Mouse (Mus musculus) NIH3T3 (cell line): ENCODE results near the gene Zfp462.
"Not testable (repeated sequence)": the region's sequence is repeated elsewhere in the genome, so short reads cannot be mapped to it uniquely, and the experiment has no call there.

Experiments used
- DNase-seq: peaks from one replicate; pipeline ENCODE4 v3.0.0-alpha.2; 2012; ENCODE audit warnings: low read depth

Gene Zfp462

DNA sequence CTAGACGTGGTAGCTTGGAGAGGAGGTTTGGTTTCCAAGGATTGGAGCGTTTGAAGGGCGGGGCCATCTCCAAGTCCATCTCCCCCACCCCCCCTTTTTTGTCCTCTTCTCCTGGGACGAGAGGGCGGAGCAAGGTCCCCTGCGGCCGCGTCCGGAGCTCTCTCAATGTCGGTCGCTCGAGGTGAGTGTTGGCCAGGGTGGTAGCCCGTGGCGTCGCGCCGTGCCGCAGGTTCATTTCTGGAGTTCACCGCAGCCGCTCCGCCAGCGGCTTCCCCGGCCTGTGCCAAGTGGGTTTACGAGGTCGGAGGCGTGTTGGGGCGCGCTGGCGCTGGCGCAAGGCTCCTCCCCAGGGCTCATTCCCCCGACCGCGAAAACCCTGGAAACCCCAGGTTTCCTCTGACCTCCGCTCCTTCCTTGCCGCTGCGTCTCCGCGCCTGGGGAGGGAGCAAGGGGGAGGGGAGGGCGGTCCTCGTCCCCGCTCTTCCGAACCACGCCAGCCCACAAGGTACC is at the start of gene Zfp462:
Zfp462 (plus strand) TSS at position 128 of the 510 bp plus-strand sequence.
- peak; percentile 46 for DNase-seq

DNA sequence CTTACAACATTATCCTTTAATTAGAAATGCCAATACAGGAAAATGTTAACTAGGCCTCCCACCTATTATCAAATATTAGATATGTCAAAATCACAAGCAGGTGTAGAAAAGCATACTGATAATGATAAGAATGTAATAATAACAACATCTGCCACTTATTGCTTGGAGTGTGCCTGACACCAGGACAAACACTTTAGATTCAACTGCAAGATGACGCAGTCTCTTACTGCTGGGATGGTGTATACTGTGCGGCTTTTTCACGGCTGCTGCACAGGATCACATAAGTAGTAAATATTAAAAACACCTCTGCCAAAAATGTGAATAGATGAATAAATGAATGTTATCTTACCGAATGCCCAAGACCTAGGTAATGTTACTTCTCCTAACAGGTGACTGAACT is 48.8 kb upstream of the Zfp462 start:
- DNase-seq: no peak

- no peak for DNase-seq
These were observed 40.2 kb upstream of the Zfp462 start for GRCm38 (mm10) chr4:54904641-54905040.

DNA sequence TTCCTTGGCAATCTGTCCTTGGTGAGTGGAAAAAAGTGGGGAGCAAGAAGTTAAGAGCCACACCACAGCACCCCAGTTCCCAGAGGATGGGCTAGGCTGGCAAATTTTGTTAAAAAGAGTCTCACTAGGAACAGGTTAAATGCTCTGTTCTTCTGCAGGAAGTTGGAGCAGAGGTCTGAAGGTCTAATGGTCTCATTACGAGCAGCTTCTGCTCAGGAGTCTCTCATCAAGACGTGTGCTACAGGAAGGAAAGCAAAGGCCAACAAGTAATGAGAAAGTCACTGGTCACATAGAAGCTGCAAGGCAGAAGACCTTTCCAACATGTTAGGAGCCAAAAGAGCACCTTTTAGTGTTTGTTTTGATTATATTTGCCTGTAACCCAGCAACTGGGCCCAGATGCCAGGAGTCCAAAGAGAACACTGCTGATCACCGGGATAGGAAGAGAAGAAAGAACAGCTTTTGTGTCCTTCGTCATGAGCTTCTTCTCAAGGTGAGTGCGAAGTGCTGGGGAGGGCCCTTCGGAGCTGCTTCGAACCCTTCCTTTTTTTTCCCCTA is 39.4 kb upstream of the Zfp462 start:
- no peak for DNase-seq

- DNase-seq: peak; percentile 67
These were observed 34.5 kb upstream of the Zfp462 start for GRCm38 (mm10) chr4:54910300-54910699.

DNA sequence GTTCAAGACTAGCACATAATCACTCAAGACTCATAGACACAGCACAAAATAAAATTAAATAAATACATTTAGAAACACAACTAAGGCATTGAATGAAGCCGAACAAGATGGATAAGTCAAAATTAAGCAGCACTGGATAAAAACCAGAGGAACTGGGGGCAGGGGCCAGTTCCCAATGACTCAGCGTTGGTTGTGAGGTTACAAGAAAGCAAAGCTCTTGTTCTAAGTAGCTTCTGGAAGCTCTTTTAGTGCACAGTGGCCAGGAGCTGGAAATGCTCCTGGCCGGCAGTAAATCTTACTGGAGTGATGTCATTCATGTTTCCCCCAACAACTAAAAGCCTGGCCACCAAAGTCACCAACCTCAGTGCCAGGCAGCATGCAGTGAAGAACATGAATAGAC is 26.6 kb upstream of the Zfp462 start:
- DNase-seq: peak; percentile 27

GRCm38 (mm10) chr4:54923386-54923785 is 21.5 kb upstream of the Zfp462 start:
- no peak for DNase-seq

- DNase-seq: no peak
These were observed 20.5 kb upstream of the Zfp462 start for GRCm38 (mm10) chr4:54924306-54924705.

DNA sequence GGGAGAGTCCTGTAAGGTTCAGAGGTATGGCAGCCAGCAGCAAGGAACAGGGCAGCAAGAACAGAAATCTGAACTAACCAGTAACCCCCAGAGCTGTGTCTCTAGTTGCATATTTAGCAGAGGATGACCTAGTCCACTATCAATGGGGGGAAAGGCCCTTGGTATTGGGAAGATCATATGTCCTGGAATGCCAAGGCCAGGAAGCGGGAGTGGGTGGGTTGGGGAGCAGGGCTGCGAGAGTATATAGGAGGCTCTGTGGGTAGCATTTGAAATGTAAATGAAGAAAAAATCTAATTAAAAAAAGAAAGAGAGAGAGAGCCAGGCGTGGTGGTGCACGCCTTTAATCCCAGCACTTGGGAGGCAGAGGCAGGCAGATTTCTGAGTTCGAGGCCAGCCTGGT is 18.4 kb upstream of the Zfp462 start:
- DNase-seq: not testable (repeated sequence)

DNA sequence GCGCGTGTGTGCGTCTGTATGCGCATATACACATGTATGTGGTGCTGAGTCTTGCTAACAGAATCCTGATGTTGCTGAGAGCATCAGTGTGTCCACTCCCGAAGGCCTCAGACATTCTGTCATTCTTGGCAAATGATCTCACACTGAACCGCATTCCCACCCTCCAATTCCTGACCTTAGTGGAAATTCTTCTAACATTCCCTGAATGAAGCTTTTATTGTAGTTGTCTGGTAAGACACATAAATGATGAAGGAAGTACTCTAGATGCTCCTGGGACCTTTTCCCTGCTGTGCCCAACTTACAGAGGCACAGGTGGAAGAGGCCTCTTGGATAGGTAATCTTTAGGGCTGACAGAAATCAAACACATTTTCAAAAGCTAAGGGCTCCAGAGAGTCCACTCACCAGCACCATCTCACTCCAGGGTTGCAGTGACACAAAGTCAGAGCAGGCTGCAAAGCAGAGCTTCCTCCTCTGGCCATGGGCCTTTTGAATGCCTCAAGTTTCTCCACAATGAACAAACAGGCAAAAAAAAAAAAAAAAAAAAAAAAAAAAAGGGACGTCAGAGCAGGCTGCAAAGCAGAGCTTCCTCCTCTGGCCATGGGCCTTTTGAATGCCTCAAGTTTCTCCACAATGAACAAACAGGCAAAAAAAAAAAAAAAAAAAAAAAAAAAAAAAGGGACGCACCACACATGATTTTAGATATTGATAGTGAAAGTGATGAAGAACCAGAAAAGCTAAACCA is 17.4 kb upstream of the Zfp462 start:
- DNase-seq: not testable (repeated sequence)

- DNase-seq: peak; percentile 50
These were observed 15.2 kb upstream of the Zfp462 start for GRCm38 (mm10) chr4:54929686-54930085.

GRCm38 (mm10) chr4:54932668-54933067 is 12.2 kb upstream of the Zfp462 start:
- no peak for DNase-seq

- DNase-seq: no peak
These were observed 7.7 kb upstream of the Zfp462 start for GRCm38 (mm10) chr4:54937161-54937560.

DNA sequence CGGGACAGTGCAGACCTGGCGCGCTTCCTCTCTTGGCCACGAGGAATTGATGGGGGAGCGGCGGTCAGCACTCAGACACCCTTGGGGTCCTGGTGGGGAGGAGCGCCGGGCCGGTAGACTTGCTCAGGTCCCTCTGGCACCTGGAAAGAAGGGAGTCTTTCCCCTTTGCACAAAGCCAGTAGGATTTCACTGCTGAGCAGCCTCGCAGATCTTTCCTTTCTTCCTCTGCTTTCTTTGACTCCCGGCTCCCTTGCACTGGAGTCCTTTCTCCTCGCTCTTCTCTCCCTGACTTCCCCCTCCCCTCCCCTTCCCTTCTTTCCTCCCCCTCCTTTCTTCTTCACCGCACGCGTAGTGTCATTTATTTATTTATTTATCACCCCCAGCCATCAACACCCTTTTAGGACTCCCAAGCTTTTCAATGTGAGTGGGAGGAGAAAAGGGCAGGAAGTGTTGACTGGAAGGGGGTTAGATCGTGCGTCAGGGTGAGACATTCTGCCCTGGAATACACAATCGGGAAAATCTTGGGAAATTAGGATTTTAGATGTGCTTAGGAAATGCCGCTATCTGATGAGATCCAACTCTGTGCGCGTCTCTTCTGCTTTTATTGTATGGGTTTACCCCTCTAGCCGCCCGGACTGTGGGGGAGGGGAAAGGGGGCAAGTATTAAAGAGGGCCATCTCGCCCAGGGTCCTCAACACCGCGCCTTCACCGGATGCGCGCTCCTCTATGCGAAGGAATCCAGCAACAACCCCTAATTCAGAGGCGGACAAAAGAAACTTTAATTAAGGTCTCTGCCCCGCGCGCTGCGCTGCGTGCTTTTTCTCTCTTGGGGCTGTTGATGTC is 976 bp downstream of the Zfp462 start:
- DNase-seq: peak; percentile 40

- no peak for DNase-seq
These were observed 1.8 kb downstream of the Zfp462 start for GRCm38 (mm10) chr4:54946662-54947055.

DNA sequence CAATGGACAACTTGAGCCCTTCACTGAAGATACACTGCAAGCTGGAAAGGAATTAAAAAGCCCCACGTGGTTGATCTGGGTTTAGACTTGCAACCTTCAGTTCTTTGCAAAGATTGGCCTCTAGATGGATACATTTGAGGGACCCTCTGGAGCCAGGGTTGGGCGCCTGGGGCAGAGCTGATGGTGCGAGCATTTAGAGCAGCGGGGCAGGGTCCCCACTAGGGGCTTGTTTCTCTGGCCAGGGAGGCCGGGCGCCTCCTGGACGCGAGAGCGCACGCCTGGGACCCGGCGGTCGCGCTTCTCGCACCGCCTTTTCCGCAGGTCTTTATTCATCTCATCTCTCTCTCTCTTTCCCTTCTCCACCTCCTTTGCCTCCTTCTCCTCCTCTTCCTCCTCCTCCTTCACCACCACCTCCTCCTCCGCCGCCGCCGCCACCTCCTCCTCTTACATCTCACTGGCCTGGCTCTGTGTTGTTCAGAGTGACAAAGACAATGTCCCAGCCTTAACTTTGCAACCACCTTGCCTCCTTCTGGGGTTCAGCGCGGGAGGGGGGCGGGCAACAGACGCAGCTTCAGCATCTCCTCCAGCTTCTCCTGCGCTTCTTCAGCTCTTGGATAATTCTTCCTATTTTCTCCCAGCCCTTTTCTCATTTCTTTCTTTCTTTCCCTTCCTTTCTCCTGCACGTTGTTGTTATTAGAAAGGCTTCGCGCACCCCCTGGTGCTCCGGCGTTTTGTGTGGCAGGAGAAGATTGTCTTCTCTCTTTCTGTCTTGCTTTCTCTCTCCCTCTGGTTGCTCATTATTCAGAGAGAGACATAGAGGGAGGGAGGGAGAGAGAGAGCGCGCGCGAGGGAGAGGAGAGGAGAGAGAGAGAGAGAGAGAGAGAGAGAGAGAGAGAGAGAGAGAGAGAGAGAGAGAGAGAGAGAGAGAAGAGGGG is 2.5 kb downstream of the Zfp462 start:
- peak; percentile 87 for DNase-seq

DNA sequence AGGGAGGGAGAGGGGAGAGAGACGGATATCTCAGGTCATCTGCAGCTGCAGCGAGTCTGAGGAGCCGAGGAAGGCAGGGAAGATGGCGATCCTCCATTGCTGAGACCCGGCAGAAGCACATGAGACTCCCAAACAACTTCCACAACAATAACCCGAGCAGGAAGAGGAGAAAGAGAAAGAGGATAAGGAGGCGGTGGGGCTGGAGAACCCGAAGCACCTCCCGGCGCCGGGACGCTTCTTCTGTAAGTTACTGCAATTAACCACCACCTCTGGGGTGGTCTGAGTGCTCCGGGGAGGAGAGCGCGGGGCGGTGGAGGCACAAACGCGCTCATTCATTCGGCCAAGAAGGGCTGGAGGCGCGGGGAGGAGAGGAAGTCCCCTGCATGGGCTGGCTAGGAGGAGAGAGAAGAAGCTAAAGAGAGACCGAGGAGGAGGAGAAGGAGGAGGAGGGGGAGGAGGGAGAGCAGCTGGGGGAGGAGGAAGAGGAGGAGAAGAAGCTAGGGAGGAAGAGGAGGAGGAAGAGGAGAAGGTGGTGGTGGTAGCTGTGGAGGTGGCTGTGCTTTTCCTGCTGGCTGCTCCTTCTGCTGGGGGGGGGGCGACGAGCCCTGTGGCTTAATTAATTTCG is 3.3 kb downstream of the Zfp462 start:
- peak; percentile 78 for DNase-seq

GRCm38 (mm10) chr4:54948616-54949560 is 4.0 kb downstream of the Zfp462 start:
- peak; percentile 75 for DNase-seq

DNA sequence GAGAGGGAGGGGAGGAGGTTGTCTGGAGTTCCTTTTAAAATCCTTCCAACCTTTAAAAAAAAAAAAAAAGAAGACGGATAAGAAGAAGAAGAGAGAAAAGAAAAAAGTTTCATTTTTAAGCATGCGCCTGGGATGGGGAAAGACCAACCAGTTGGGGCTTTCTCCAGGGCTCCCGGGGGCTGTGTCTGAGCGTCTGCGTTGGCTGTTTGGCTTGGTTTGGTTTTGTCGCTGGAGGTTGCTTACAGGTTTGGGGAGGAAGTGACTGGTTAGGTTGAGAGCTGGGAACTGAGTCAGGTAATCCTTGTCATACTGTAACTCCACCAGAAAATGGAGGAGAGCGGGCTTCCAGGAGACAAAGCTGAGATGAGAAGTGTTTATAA is 4.7 kb downstream of the Zfp462 start:
- peak; percentile 75 for DNase-seq

GRCm38 (mm10) chr4:54950136-54950535 is 5.3 kb downstream of the Zfp462 start:
- peak; percentile 30 for DNase-seq
